ENCODE assay signal across 8 mouse cellular contexts in the genomic region with DNA sequence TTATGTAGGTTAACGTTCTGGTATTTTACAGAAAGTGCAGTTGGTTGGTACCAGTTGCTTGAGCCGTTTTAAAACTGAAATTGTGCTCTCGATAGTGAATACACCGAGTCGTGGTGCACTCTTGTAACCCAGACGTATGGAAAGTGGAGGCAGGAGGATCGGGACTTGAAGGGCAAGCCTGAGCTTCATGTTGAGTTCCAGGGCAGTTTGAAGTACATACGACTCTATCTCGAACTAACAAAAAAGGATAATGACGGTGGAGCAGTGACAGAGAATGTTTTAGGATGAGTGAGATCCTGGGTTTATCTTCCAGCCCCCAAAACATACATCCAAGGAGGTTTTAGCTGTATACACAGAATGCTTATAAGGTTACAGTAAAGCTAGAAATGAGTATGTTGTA. TPM values are rescaled to one million over a fixed set of nuclear protein-coding genes. Genes with fewer than 3 reads are reported as not detected.
A peak's percentile ranks its signal among the peaks of the same experiment; 100 is the strongest.
DNase-seq lines count a peak whose midpoint lies in the region; ATAC-seq and TF ChIP-seq lines count a peak whose summit lies in the region.

No protein-coding gene starts in this region.

- no peak for ATAC-seq in forebrain, embryonic 11.5 days (replicated peaks; ENCODE audit: low FRiP score)
- no peak for ATAC-seq in liver, embryonic 12.5 days

- H3ac ChIP-seq in C2C12 (ENCODE audit: control insufficient read depth, insufficient read length, low read depth): peak overlapping the region; percentile 57

- no peaks in the 10 kb centered on the region for H3K36me3 ChIP-seq in C2C12 (ENCODE audit: control insufficient read depth, insufficient read depth)
- H3K36me3 ChIP-seq in forebrain, embryonic 11.5 days (ENCODE audit: control insufficient read depth, insufficient read depth, low read length): no peaks in the 10 kb centered on the region
- peaks cover 17% of the 10 kb centered on the region for H3K36me3 ChIP-seq in liver, embryonic 12.5 days

- H3K79me2 ChIP-seq in C2C12 (ENCODE audit: control insufficient read depth, insufficient read depth): peaks cover 36% of the 10 kb centered on the region

- peak overlapping the region; percentile 94 for H3K4me3 ChIP-seq in gastrocnemius, adult 2 months
- H3K4me3 ChIP-seq in C2C12 (ENCODE audit: insufficient read depth, poor library complexity, severe bottlenecking): peak overlapping the region; percentile 71
- peak overlapping the region; percentile 82 for H3K4me3 ChIP-seq in forebrain, embryonic 11.5 days (ENCODE audit: low read depth, low read length)
- peak overlapping the region; percentile 99 for H3K4me3 ChIP-seq in liver, embryonic 12.5 days

- H3K79me3 ChIP-seq in C2C12 (ENCODE audit: low read depth): peaks cover 16% of the 10 kb centered on the region

- intact Hi-C loops in gastrocnemius, adult 2 months (cut with DNase I): no loop called here
- intact Hi-C loops in gastrocnemius, postnatal 14 days (cut with DNase I; ENCODE audit: low total_unique reads): no loop called here

- no peak for DNase-seq in gastrocnemius, adult 2 months
- no peak for DNase-seq in gastrocnemius, postnatal 14 days
- no peak for DNase-seq in forebrain, embryonic 11.5 days (ENCODE audit: low spot score)
- DNase-seq in T-cell, adult 2 months (ENCODE audit: low spot score): no peak
- DNase-seq in left cerebral cortex, adult 11 months (ENCODE audit: low spot score): no peak
- no peak for DNase-seq in urinary bladder, postnatal 10 days (ENCODE audit: low spot score)

- H3K4me2 ChIP-seq in forebrain, embryonic 11.5 days (ENCODE audit: low read depth, low read length, severe bottlenecking): peak overlapping the region; percentile 57
- peak overlapping the region; percentile 91 for H3K4me2 ChIP-seq in liver, embryonic 12.5 days

- peak overlapping the region; percentile 80 for H3K9ac ChIP-seq in forebrain, embryonic 11.5 days (ENCODE audit: low read length)
- H3K9ac ChIP-seq in liver, embryonic 12.5 days: peak overlapping the region; percentile 96

- H3K27me3 ChIP-seq in C2C12 (ENCODE audit: control insufficient read depth, insufficient read depth, insufficient read length): no peaks in the 10 kb centered on the region
- no peaks in the 10 kb centered on the region for H3K27me3 ChIP-seq in forebrain, embryonic 11.5 days (ENCODE audit: control insufficient read depth, insufficient read depth, low read length)
- no peaks in the 10 kb centered on the region for H3K27me3 ChIP-seq in liver, embryonic 12.5 days (replicated peaks)

- WGBS in forebrain, embryonic 11.5 days: 14% methylated on average over 10 of the region's 10 CpGs
- 4% methylated on average over 10 of the region's 10 CpGs for WGBS in liver, embryonic 12.5 days (ENCODE audit: insufficient replicate concordance)

- peaks cover 2% of the 10 kb centered on the region; the same call in 1 of the 2 replicates for H3K4me1 ChIP-seq in forebrain, embryonic 11.5 days (replicated peaks; ENCODE audit: control insufficient read depth, insufficient read depth, low read length)
- peaks cover 33% of the 10 kb centered on the region for H3K4me1 ChIP-seq in liver, embryonic 12.5 days

- no peaks in the 10 kb centered on the region for H3K9me3 ChIP-seq in forebrain, embryonic 11.5 days (ENCODE audit: control insufficient read depth, low read length)
- H3K9me3 ChIP-seq in liver, embryonic 12.5 days (replicated peaks): no peaks in the 10 kb centered on the region

- TF ChIP-seq CTCF in gastrocnemius, adult 2 months (IDR thresholded peaks at IDR 0.05): no peak
- TF ChIP-seq CTCF in C2C12 (IDR thresholded peaks at IDR 0.05; ENCODE audit: control insufficient read depth, insufficient read depth, insufficient read length): no peak

- peak overlapping the region; percentile 91 for H3K27ac ChIP-seq in gastrocnemius, adult 2 months
- no peak overlapping the region for H3K27ac ChIP-seq in forebrain, embryonic 11.5 days (ENCODE audit: low read depth, low read length)
- H3K27ac ChIP-seq in liver, embryonic 12.5 days: peak overlapping the region; percentile 99

TF ChIP-seq in C2C12, 6 proteins besides CTCF, POLR2A, EP300 and RAD21:
- TF ChIP-seq MAX (IDR thresholded peaks at IDR 0.05) (no peak), FOSL1 (IDR thresholded peaks at IDR 0.05; ENCODE audit: insufficient read depth, low read length, poor library complexity, severe bottlenecking) (no peak), CEBPB (IDR thresholded peaks at IDR 0.05; ENCODE audit: low read depth) (no peak), USF1 (IDR thresholded peaks at IDR 0.05; ENCODE audit: low read depth) (no peak), MYOD1 (IDR thresholded peaks at IDR 0.05; ENCODE audit: control insufficient read depth, insufficient read length, low read depth) (no peak), MYOG (IDR thresholded peaks at IDR 0.05; ENCODE audit: control insufficient read depth, extremely low read depth, insufficient read length) (no peak)
TF ChIP-seq in C2C12: peak in this region for 0.

RNA-seq across cellular contexts. Expression of gene Eif2ak1, which starts 0.9 kb away (rescaled TPM):
- total RNA-seq in gastrocnemius, adult 2 months (2021): 10 to 100 TPM; 26.2 to 26.3 TPM
- 10 to 100 TPM; 20.0 to 21.3 TPM for total RNA-seq in gastrocnemius, postnatal 14 days (2021)
- polyA plus RNA-seq in C2C12 (2012; fragmentation: generic; extraction: Trizol): 13.9 TPM
- polyA plus RNA-seq in forebrain, embryonic 11.5 days (2014; fragmentation: Nextera tagmentation; extraction: Ambion mirVana): 48.4 and 49.8 TPM in 2 replicates
- 109 and 110 TPM in 2 replicates for polyA plus RNA-seq in liver, embryonic 12.5 days (2016; fragmentation: Nextera tagmentation; extraction: Ambion mirVana)
